Mouse (Mus musculus) lung, embryonic 14.5 days (tissue): ENCODE results near the gene Sult4a1. TPM values are rescaled to one million over a fixed set of nuclear protein-coding genes. Genes with fewer than 3 reads are reported as not detected.

Source experiments
- ATAC-seq: fragments of 200-750 bp; cut with Nextera tagmentation; 2 replicates; pipeline ENCODE4 v1.8.0; 2017; ENCODE audit warnings: mild to moderate bottlenecking, moderate TSS enrichment, moderate library complexity; ENCODE audit not compliant: insufficient read depth
- DNase-seq: peaks from one replicate; pipeline ENCODE4 v3.0.0-alpha.2; 2015
- H3K27ac ChIP-seq: fragments of 300-500 bp; sonication (generic); 2 replicates; pipeline ENCODE4 v1.5.1; 2014; ENCODE audit warnings: low read depth, mild to moderate bottlenecking, moderate library complexity
- H3K27me3 ChIP-seq: fragments of 300-500 bp; sonication (generic); 2 replicates; pipeline ENCODE4 v1.6.1; 2014; ENCODE audit warnings: low read length, control low read depth; ENCODE audit not compliant: insufficient read depth
- H3K36me3 ChIP-seq: fragments of 300-500 bp; sonication (generic); 2 replicates; pipeline ENCODE4 v1.6.1; 2014; ENCODE audit warnings: control low read depth; ENCODE audit not compliant: insufficient read depth
- H3K4me1 ChIP-seq: fragments of 300-500 bp; sonication (generic); 2 replicates; pipeline ENCODE4 v1.6.1; 2014; ENCODE audit warnings: antibody characterized with exemption, control low read depth; ENCODE audit not compliant: insufficient read depth
- H3K4me2 ChIP-seq: fragments of 300-500 bp; sonication (generic); 2 replicates; pipeline ENCODE4 v1.6.1; 2014; ENCODE audit warnings: mild to moderate bottlenecking
- H3K4me3 ChIP-seq: fragments of 300-500 bp; sonication (generic); 2 replicates; pipeline ENCODE4 v1.5.1; 2014; ENCODE audit warnings: low read depth, low read length
- H3K9ac ChIP-seq: fragments of 300-500 bp; sonication (generic); 2 replicates; pipeline ENCODE4 v1.6.1; 2014
- H3K9me3 ChIP-seq: fragments of 300-500 bp; sonication (generic); 2 replicates; pipeline ENCODE4 v1.6.1; 2016; ENCODE audit warnings: low read depth, low read length, control low read depth
- CTCF ChIP-seq: IDR thresholded peaks from 2 replicates; pipeline ENCODE4 v1.5.1; 2016; ENCODE audit warnings: antibody characterized with exemption, low read depth
- WGBS: fragments of 180-500 bp; shearing (Covaris S2); extraction: QIAGEN DNeasy Blood & Tissue Kit; methylation state at CpG from one replicate; pipeline ENCODE4 v1.1.7; 2014; 5-methylcytosine and 5-hydroxymethylcytosine counted together
- polyA plus RNA-seq: library from polyadenylated mRNA; unstranded; fragments of >200 nt; fragmentation: Nextera tagmentation; extraction: Ambion mirVana; gene quantifications from 2 replicates; pipeline ENCODE4 v1.2.1, GENCODE M21; 2014

Gene Sult4a1
- polyA plus RNA-seq, 1 experiment from 2014 or later, result 0.75 TPM

GRCm38 (mm10) chr15:84094921-84095320 is 10.6 kb downstream of the Sult4a1 start:
- ATAC-seq, result no peak

DNA sequence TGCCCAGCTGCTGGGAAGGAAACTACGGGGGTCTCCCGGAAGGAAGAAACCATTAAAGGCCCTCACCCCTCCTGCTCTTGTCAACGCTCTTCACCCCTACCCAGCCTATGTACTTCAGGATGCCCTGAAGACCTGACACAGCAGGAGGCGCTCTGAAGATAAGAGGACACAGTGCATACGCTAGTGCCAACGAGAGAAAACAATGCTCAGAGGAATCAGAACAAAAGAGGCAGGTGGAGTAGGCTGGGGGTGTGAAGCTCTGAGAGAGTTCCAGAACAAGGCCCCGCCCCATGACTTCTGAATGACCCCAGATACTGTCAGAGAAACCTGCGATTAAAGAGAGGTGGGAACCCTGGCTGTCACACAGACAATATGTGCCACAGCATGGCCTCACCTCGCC is 18.8 kb downstream of the Sult4a1 start:
- no peaks in the 10 kb centered on the region for H3K36me3 ChIP-seq
- ATAC-seq (no peak), DNase-seq (no peak)
- no peak overlapping the region for H3K4me2 ChIP-seq
- no peak for TF ChIP-seq CTCF
- 39% methylated on average over 9 of the region's 9 CpGs for WGBS
- no peaks in the 10 kb centered on the region for H3K9me3 ChIP-seq
- H3K27me3 ChIP-seq, result no peaks in the 10 kb centered on the region
- no peaks in the 10 kb centered on the region for H3K4me1 ChIP-seq
- no peak overlapping the region for H3K27ac ChIP-seq
- H3K9ac ChIP-seq, result no peak overlapping the region
- no peak overlapping the region for H3K4me3 ChIP-seq

More at GRCm38 (mm10) chr15:84094921-84095320, 10.6 kb downstream of the Sult4a1 start:
- no peak overlapping the region for H3K27ac ChIP-seq
- WGBS, result 51% methylated on average over 7 of the region's 7 CpGs
- H3K9ac ChIP-seq, result no peak overlapping the region
- no peak overlapping the region for H3K4me2 ChIP-seq
- H3K4me1 ChIP-seq, result no peaks in the 10 kb centered on the region
- no peaks in the 10 kb centered on the region for H3K27me3 ChIP-seq
- H3K36me3 ChIP-seq, result no peaks in the 10 kb centered on the region
- H3K4me3 ChIP-seq, result no peak overlapping the region
- TF ChIP-seq CTCF, result no peak
- DNase-seq, result no peak
- H3K9me3 ChIP-seq, result no peaks in the 10 kb centered on the region

DNA sequence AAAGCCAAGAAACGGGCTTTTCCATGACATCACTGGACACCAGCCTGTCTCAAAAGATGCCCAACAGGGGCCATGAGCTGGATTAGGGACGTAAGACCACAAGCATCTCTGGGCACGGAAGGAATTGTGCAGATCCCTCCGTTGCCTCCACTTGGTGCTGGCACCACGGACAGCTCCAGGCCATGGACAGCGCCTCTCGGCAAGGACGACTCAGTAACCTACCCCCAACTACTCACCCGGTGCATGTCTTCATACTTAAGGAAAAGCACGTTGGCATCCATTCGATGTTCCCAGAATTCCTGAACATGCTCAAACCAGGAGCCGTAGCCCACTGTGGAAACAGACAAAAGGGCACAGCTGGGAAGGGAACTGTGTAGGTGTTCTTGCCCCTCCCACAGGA is 19.2 kb downstream of the Sult4a1 start:
- WGBS, result 29% methylated on average over 12 of the region's 12 CpGs
- peak; percentile 72 for DNase-seq
- no peaks in the 10 kb centered on the region for H3K27me3 ChIP-seq
- H3K27ac ChIP-seq, result no peak overlapping the region
- H3K4me3 ChIP-seq, result no peak overlapping the region
- no peaks in the 10 kb centered on the region for H3K9me3 ChIP-seq
- no peak for ATAC-seq
- no peaks in the 10 kb centered on the region for H3K4me1 ChIP-seq
- no peak overlapping the region for H3K4me2 ChIP-seq
- no peak overlapping the region for H3K9ac ChIP-seq
- H3K36me3 ChIP-seq, result no peaks in the 10 kb centered on the region
- no peak for TF ChIP-seq CTCF

DNA sequence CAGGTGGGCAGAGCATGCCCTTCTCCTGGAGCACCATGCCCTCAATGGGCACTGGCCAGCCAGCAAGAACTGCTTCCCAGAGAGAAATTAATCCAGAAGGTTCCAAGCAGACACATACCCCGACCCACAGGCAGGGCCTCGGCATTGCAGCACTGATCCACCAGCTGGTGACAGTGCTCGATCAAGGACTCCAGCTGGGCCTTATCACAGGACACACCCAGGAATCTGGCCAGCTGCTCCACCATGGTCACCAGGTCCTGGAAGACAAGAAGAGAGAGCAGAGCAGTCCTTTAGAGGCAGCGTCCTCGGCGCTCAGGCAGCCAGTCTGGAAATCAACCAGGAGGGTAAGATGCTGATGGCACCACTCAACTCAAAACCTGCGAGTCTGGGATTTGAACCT is 25.5 kb downstream of the Sult4a1 start:
- H3K4me2 ChIP-seq, result no peak overlapping the region
- H3K27ac ChIP-seq, result no peak overlapping the region
- 24% methylated on average over 7 of the region's 7 CpGs for WGBS
- H3K27me3 ChIP-seq, result 0 out of 2 replicates have a peak, but pooled peaks cover 2% of the 10 kb centered on the region
- H3K9me3 ChIP-seq, result no peaks in the 10 kb centered on the region
- DNase-seq, result peak; percentile 78
- no peaks in the 10 kb centered on the region for H3K36me3 ChIP-seq
- TF ChIP-seq CTCF, result no peak
- H3K9ac ChIP-seq, result no peak overlapping the region
- ATAC-seq, result 0 out of 2 replicates have a peak, but pooled peaks have one; percentile 62
- no peaks in the 10 kb centered on the region for H3K4me1 ChIP-seq
- H3K4me3 ChIP-seq, result no peak overlapping the region

GRCm38 (mm10) chr15:84079519-84079918 is 26.0 kb downstream of the Sult4a1 start:
- Histone ChIP-seq H3K9ac (no peak overlapping the region), H3K4me2 (no peak overlapping the region), H3K4me3 (no peak overlapping the region), H3K9me3 (no peaks in the 10 kb centered on the region), H3K36me3 (no peaks in the 10 kb centered on the region), H3K4me1 (no peaks in the 10 kb centered on the region), H3K27ac (no peak overlapping the region), H3K27me3 (0 out of 2 replicates have a peak, but pooled peaks cover 8% of the 10 kb centered on the region)
- TF ChIP-seq CTCF, result no peak
- no peak for DNase-seq
- no peak for ATAC-seq
- WGBS, result 77% methylated on average over 2 of the region's 2 CpGs

DNA sequence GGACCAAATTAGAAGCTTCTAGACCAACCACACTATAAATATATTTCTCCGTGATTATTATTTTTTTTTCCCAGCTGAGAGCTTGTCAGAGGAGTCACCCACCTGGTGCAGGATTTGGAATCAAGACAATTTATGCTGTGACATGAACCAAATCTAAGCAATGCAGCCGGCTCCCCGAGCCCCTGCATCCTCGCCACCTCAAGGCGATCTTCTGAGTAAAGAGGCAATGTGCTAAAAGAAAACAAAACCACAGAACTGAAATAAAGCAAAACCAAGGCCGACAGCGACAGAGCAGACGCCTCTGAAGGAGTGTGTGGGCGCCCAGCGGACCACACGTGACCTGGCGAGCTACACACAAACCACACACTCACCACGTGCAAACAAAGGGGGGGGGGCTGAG is 26.9 kb downstream of the Sult4a1 start:
- H3K4me1 ChIP-seq, result no peaks in the 10 kb centered on the region
- DNase-seq (no peak), ATAC-seq (no peak)
- no peak overlapping the region for H3K4me3 ChIP-seq
- H3K27ac ChIP-seq, result no peak overlapping the region
- H3K27me3 ChIP-seq, result 0 out of 2 replicates have a peak, but pooled peaks cover 8% of the 10 kb centered on the region
- H3K9me3 ChIP-seq, result no peaks in the 10 kb centered on the region
- TF ChIP-seq CTCF, result no peak
- no peak overlapping the region for H3K4me2 ChIP-seq
- no peak overlapping the region for H3K9ac ChIP-seq
- 71% methylated on average over 13 of the region's 13 CpGs for WGBS
- H3K36me3 ChIP-seq, result no peaks in the 10 kb centered on the region

DNA sequence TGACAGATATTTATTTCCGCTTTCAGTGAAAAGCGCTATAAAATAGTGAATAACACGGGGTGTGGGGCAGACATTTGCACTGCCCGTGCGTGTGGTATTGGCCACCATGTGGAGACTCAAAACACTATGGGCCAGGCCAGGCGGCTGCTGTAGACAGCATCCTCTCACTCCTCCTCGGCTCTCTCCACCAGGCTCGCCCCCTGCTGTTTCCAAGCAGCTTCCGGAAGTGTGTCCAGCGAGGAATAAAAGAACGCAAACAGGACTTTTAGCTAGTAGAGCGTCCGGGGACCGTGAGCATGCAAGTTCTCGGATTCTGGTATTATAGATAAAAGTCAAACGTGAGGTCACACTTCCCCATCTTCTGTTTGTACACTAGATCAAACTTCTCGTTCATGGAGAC is 28.4 kb downstream of the Sult4a1 start:
- no peaks in the 10 kb centered on the region for H3K9me3 ChIP-seq
- H3K4me1 ChIP-seq, result no peaks in the 10 kb centered on the region
- no peaks in the 10 kb centered on the region for H3K36me3 ChIP-seq
- WGBS, result 51% methylated on average over 17 of the region's 17 CpGs
- 0 out of 2 replicates have a peak, but pooled peaks cover 14% of the 10 kb centered on the region for H3K27me3 ChIP-seq
- TF ChIP-seq CTCF, result peak; percentile 34
- no peak overlapping the region for H3K9ac ChIP-seq
- H3K4me3 ChIP-seq, result no peak overlapping the region
- ATAC-seq (no peak), DNase-seq (no peak)
- no peak overlapping the region for H3K4me2 ChIP-seq
- H3K27ac ChIP-seq, result no peak overlapping the region
